Mouse (Mus musculus) embryonic fibroblast, embryonic 13.5 days (primary cell): ENCODE measurements at regions not wholly inside any gene's neighbourhood (a gene's known extent, or its start where the extent isn't known, plus 50 kb on each side); places are given as distances from the start of the nearest gene placed in this dataset.

Experiments
- CTCF ChIP-seq: IDR thresholded peaks from 2 replicates; pipeline ENCODE4 v1.5.1; 2011; ENCODE audit warnings: mild to moderate bottlenecking, control low read depth, low read length, moderate library complexity, borderline replicate concordance; ENCODE audit not compliant: insufficient read depth
- POLR2A ChIP-seq: IDR thresholded peaks from 2 replicates; pipeline ENCODE4 v1.6.1; 2011; ENCODE audit warnings: low read depth, mild to moderate bottlenecking, control low read depth, low read length, moderate library complexity

GRCm38 (mm10) chr13:44559178-44559565, 170.1 kb upstream of the Jarid2 start:
- TF ChIP-seq POLR2A (no peak), CTCF (no peak)
